Mouse (Mus musculus): ENCODE measurements around the gene Obscn. TPM values are rescaled to one million over a fixed set of nuclear protein-coding genes. Genes with fewer than 3 reads are reported as not detected.

Gene Obscn
- total and polyA plus RNA-seq, 2 experiments from 2014 or later = 0.38 to 2.1 TPM

GRCm38 (mm10) chr11:58949480-58950431, 186.4 kb downstream of the Obscn start:
- TF ChIP-seq CTCF (IDR thresholded peaks at IDR 0.05) = no peak
- H3K27ac ChIP-seq (ENCODE audit: low read depth, low read length) = peak overlapping the region; percentile 97
- H3K9me3 ChIP-seq (ENCODE audit: low read length) = no peaks in the 10 kb centered on the region
- ATAC-seq (ENCODE audit: low FRiP score) = peak; percentile 70
- H3K4me1 ChIP-seq (ENCODE audit: insufficient read depth, low read length) = peaks cover 4% of the 10 kb centered on the region; the same call in 1 of the 2 replicates
- peak overlapping the region; percentile 54 for H3K4me3 ChIP-seq (ENCODE audit: low read depth, low read length)
- WGBS = 3% methylated on average over 20 of the region's 20 CpGs
- H3K9ac ChIP-seq (replicated peaks; ENCODE audit: low read length, poor library complexity, severe bottlenecking) = peak overlapping the region; percentile 86
- no peaks in the 10 kb centered on the region for H3K36me3 ChIP-seq (ENCODE audit: insufficient read depth, low read length)
- DNase-seq (ENCODE audit: low spot score) = peak; percentile 95
- no peaks in the 10 kb centered on the region for H3K27me3 ChIP-seq (ENCODE audit: insufficient read depth, low read length)
- peak overlapping the region; percentile 50 for H3K4me2 ChIP-seq (ENCODE audit: low read depth, low read length, poor library complexity, severe bottlenecking)

GRCm38 (mm10) chr11:58948542-58949479, 187.4 kb downstream of the Obscn start, which contains the start of gene Hist3h2ba:
Gene Hist3h2ba (plus strand): TSS chr11:58948920.
- H3K4me3 ChIP-seq (ENCODE audit: low read depth, low read length) = peak within 1 kb of the TSS; percentile 54
- ATAC-seq (ENCODE audit: low FRiP score) = peak; percentile 87

GRCm38 (mm10) chr11:58947798-58948528, 188.2 kb downstream of the Obscn start:
- H3K36me3 ChIP-seq (ENCODE audit: insufficient read depth, low read length) = no peaks in the 10 kb centered on the region

More at GRCm38 (mm10) chr11:58948542-58949479, 187.4 kb downstream of the Obscn start, which contains the start of gene Hist3h2ba:
- Histone ChIP-seq H3K9me3 (ENCODE audit: low read length) (no peaks in the 10 kb centered on the region), H3K36me3 (ENCODE audit: insufficient read depth, low read length) (no peaks in the 10 kb centered on the region), H3K4me2 (ENCODE audit: low read depth, low read length, poor library complexity, severe bottlenecking) (peak within 1 kb of the TSS; percentile 53), H3K27ac (ENCODE audit: low read depth, low read length) (peak within 1 kb of the TSS; percentile 97), H3K4me1 (ENCODE audit: insufficient read depth, low read length) (peaks cover 4% of the 10 kb centered on the region; the same call in 1 of the 2 replicates), H3K27me3 (ENCODE audit: insufficient read depth, low read length) (no peaks in the 10 kb centered on the region), H3K9ac (replicated peaks; ENCODE audit: low read length, poor library complexity, severe bottlenecking) (peak within 1 kb of the TSS; percentile 86)
- peak; percentile 25; the same call in 1 of the 2 replicates for TF ChIP-seq CTCF (IDR thresholded peaks at IDR 0.05)
- under 1% methylated on average over 48 of the region's 48 CpGs for WGBS
- peak; percentile 97 for DNase-seq (ENCODE audit: low spot score)

GRCm38 (mm10) chr11:58947306-58947705, 188.9 kb downstream of the Obscn start:
- no peak for DNase-seq (ENCODE audit: low spot score)
- TF ChIP-seq CTCF (IDR thresholded peaks at IDR 0.05) = no peak
- no peak for ATAC-seq (ENCODE audit: low FRiP score)
- Histone ChIP-seq H3K9ac (replicated peaks; ENCODE audit: low read length, poor library complexity, severe bottlenecking) (no peak overlapping the region; the same call in 1 of the 2 replicates), H3K4me1 (ENCODE audit: insufficient read depth, low read length) (peaks cover 4% of the 10 kb centered on the region; the same call in 1 of the 2 replicates), H3K4me2 (ENCODE audit: low read depth, low read length, poor library complexity, severe bottlenecking) (peak overlapping the region; percentile 53), H3K36me3 (ENCODE audit: insufficient read depth, low read length) (no peaks in the 10 kb centered on the region), H3K9me3 (ENCODE audit: low read length) (no peaks in the 10 kb centered on the region), H3K27ac (ENCODE audit: low read depth, low read length) (peak overlapping the region; percentile 97), H3K27me3 (ENCODE audit: insufficient read depth, low read length) (no peaks in the 10 kb centered on the region), H3K4me3 (ENCODE audit: low read depth, low read length) (peak overlapping the region; percentile 54; the same call in 1 of the 2 replicates)
- WGBS = 78% methylated on average over 3 of the region's 3 CpGs

More at GRCm38 (mm10) chr11:58947798-58948528, 188.2 kb downstream of the Obscn start:
- peak; percentile 80 for DNase-seq (ENCODE audit: low spot score)
- Histone ChIP-seq H3K9ac (replicated peaks; ENCODE audit: low read length, poor library complexity, severe bottlenecking) (peak overlapping the region; percentile 64), H3K4me2 (ENCODE audit: low read depth, low read length, poor library complexity, severe bottlenecking) (peak overlapping the region; percentile 53), H3K9me3 (ENCODE audit: low read length) (no peaks in the 10 kb centered on the region), H3K4me1 (ENCODE audit: insufficient read depth, low read length) (peaks cover 4% of the 10 kb centered on the region; the same call in 1 of the 2 replicates), H3K27ac (ENCODE audit: low read depth, low read length) (peak overlapping the region; percentile 97), H3K4me3 (ENCODE audit: low read depth, low read length) (peak overlapping the region; percentile 54), H3K27me3 (ENCODE audit: insufficient read depth, low read length) (no peaks in the 10 kb centered on the region)
- peak; percentile 73 for ATAC-seq (ENCODE audit: low FRiP score)
- no peak for TF ChIP-seq CTCF (IDR thresholded peaks at IDR 0.05)
- WGBS = 6% methylated on average over 23 of the region's 23 CpGs

Small RNA genes lying within 50 kb of the gene (microRNA-seq; reads per million reads assigned to microRNA genes)
- gene Gm44313 (ENCODE audit: borderline number of aligned reads) = not detected

Other genes with a start within 250 kb of the Obscn start
- gene Zfp39, start 232.2 kb downstream of the Obscn start, total RNA-seq (2014; rRNA removed) = 9.1 and 9.5 TPM in 2 replicates
- 5.3 and 7.5 TPM in 2 replicates for gene Zfp39, start 232.2 kb downstream of the Obscn start, polyA plus RNA-seq (2015; fragmentation: Nextera tagmentation; extraction: Ambion mirVana)
- gene Btnl10, start 218.5 kb downstream of the Obscn start, total RNA-seq (2014; rRNA removed) = 0.16 and 0.24 TPM in 2 replicates
- not detected in 2 replicates for gene Btnl10, start 218.5 kb downstream of the Obscn start, polyA plus RNA-seq (2015; fragmentation: Nextera tagmentation; extraction: Ambion mirVana)
- gene Rnf187, start 197.5 kb downstream of the Obscn start, total RNA-seq (2014; rRNA removed) = 925 and 964 TPM in 2 replicates
- 700 and 703 TPM in 2 replicates for gene Rnf187, start 197.5 kb downstream of the Obscn start, polyA plus RNA-seq (2015; fragmentation: Nextera tagmentation; extraction: Ambion mirVana)
- 552 and 1,117 TPM in 2 replicates for gene Hist3h2ba, start 187.5 kb downstream of the Obscn start, total RNA-seq (2014; rRNA removed)
- gene Hist3h2ba, start 187.5 kb downstream of the Obscn start, polyA plus RNA-seq (2015; fragmentation: Nextera tagmentation; extraction: Ambion mirVana) = 114 and 126 TPM in 2 replicates
- 163 and 242 TPM in 2 replicates for gene Hist3h2a, start 181.7 kb downstream of the Obscn start, total RNA-seq (2014; rRNA removed)
- 42.0 and 46.2 TPM in 2 replicates for gene Hist3h2a, start 181.7 kb downstream of the Obscn start, polyA plus RNA-seq (2015; fragmentation: Nextera tagmentation; extraction: Ambion mirVana)
- gene Trim17, start 181.7 kb downstream of the Obscn start, total RNA-seq (2014; rRNA removed) = 2.2 and 6.2 TPM in 2 replicates
- 0.67 and 0.72 TPM in 2 replicates for gene Trim17, start 181.7 kb downstream of the Obscn start, polyA plus RNA-seq (2015; fragmentation: Nextera tagmentation; extraction: Ambion mirVana)
- 23.7 and 27.8 TPM in 2 replicates for gene Trim11, start 158.3 kb downstream of the Obscn start, total RNA-seq (2014; rRNA removed)
- 15.2 and 16.5 TPM in 2 replicates for gene Trim11, start 158.3 kb downstream of the Obscn start, polyA plus RNA-seq (2015; fragmentation: Nextera tagmentation; extraction: Ambion mirVana)
- gene Iba57, start 27.3 kb upstream of the Obscn start, total RNA-seq (2014; rRNA removed) = 8.1 and 14.3 TPM in 2 replicates
- gene Iba57, start 27.3 kb upstream of the Obscn start, polyA plus RNA-seq (2015; fragmentation: Nextera tagmentation; extraction: Ambion mirVana) = 9.2 and 10.4 TPM in 2 replicates
- 0.38 and 0.99 TPM in 2 replicates for gene Gjc2, start 46.8 kb upstream of the Obscn start, total RNA-seq (2014; rRNA removed)
- gene Gjc2, start 46.8 kb upstream of the Obscn start, polyA plus RNA-seq (2015; fragmentation: Nextera tagmentation; extraction: Ambion mirVana) = 0.27 and 0.44 TPM in 2 replicates
- 125 and 141 TPM in 2 replicates for gene Guk1, start 55.8 kb upstream of the Obscn start, total RNA-seq (2014; rRNA removed)
- gene Guk1, start 55.8 kb upstream of the Obscn start, polyA plus RNA-seq (2015; fragmentation: Nextera tagmentation; extraction: Ambion mirVana) = 289 and 314 TPM in 2 replicates
- 65.0 and 80.6 TPM in 2 replicates for gene Mrpl55, start 66.1 kb upstream of the Obscn start, total RNA-seq (2014; rRNA removed)
- gene Mrpl55, start 66.1 kb upstream of the Obscn start, polyA plus RNA-seq (2015; fragmentation: Nextera tagmentation; extraction: Ambion mirVana) = 104 and 112 TPM in 2 replicates
- 7.0 and 7.3 TPM in 2 replicates for gene 2310033P09Rik, start 71.9 kb upstream of the Obscn start, total RNA-seq (2014; rRNA removed)
- gene 2310033P09Rik, start 71.9 kb upstream of the Obscn start, polyA plus RNA-seq (2015; fragmentation: Nextera tagmentation; extraction: Ambion mirVana) = 25.5 and 28.3 TPM in 2 replicates
- gene Arf1, start 91.9 kb upstream of the Obscn start, total RNA-seq (2014; rRNA removed) = 372 and 409 TPM in 2 replicates
- 626 and 656 TPM in 2 replicates for gene Arf1, start 91.9 kb upstream of the Obscn start, polyA plus RNA-seq (2015; fragmentation: Nextera tagmentation; extraction: Ambion mirVana)
- 0.16 TPM in 1 of 2 replicates, not detected in the other for gene Wnt3a, start 154.3 kb upstream of the Obscn start, total RNA-seq (2014; rRNA removed)
- gene Wnt3a, start 154.3 kb upstream of the Obscn start, polyA plus RNA-seq (2015; fragmentation: Nextera tagmentation; extraction: Ambion mirVana) = 0.10 TPM in 1 of 2 replicates, not detected in the other
- 4.2 and 5.6 TPM in 2 replicates for gene Wnt9a, start 170.5 kb upstream of the Obscn start, total RNA-seq (2014; rRNA removed)
- 2.3 and 2.9 TPM in 2 replicates for gene Wnt9a, start 170.5 kb upstream of the Obscn start, polyA plus RNA-seq (2015; fragmentation: Nextera tagmentation; extraction: Ambion mirVana)
- gene Prss38, start 239.3 kb upstream of the Obscn start, total RNA-seq (2014; rRNA removed) = not detected in 2 replicates
- gene Prss38, start 239.3 kb upstream of the Obscn start, polyA plus RNA-seq (2015; fragmentation: Nextera tagmentation; extraction: Ambion mirVana) = 0.22 TPM in 1 of 2 replicates, not detected in the other

Data from midbrain, postnatal 0 days (tissue).